Mouse (Mus musculus) left cerebral cortex, adult 2 months (tissue): Measurements from ENCODE around the gene Poc1b. TPM values are rescaled to one million over a fixed set of nuclear protein-coding genes. Genes with fewer than 3 reads are reported as not detected.

ENCODE experiments used
- DNase-seq, 2 experiments: peaks; one replicate each; pipeline ENCODE4 v3.0.0; 2021 to 2022; ENCODE audit warnings: low spot score in 2 of 2, mixed read lengths in 1 of 2; ENCODE audit errors: extremely low spot score in 1 of 2
- H3K27ac ChIP-seq: fragments of 200-600 bp; 2 replicates; pipeline ENCODE4 v1.8.1; 2022
- H3K4me3 ChIP-seq: fragments of 200-600 bp; 2 replicates; pipeline ENCODE4 v1.8.1; 2022
- CTCF ChIP-seq: fragments of 200-600 bp; IDR thresholded peaks from 2 replicates; pipeline ENCODE4 v1.8.1; 2022; ENCODE audit warnings: antibody characterized with exemption, mild to moderate bottlenecking, moderate library complexity
- intact Hi-C: fragments of 180-260 bp; cut with DNase I; formaldehyde crosslinking; loops from one replicate; pipeline ENCODE4 v1.15.1; 2025
- total RNA-seq, 2 experiments: library from RNA; stranded (reverse); gene quantifications; 2 replicates each; pipeline ENCODE4 v1.2.3; 2021

The Poc1b gene
- total RNA-seq, 2 experiments from 2014 or later = 5.8 to 8.4 TPM

DNA sequence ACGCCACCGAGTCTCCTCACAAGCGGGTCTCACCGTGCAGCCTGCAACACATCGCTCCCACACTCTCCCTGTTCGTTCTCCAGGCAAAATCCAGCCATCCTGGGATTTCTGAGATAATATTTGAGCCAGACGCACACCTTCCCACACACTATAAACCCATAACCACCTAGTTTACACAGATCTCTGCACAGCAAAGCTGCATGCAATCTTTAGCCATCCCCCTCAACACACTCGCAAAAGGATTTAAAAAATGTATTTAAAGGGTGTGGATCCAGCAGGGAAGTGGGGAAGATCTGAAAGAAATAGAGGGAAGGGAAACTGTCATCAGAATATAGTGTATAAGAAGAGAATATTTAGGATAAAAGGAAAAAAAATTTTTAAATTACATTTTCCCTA is 9.4 kb downstream of the Poc1b start:
- intact Hi-C loops = no loop called here
- TF ChIP-seq CTCF = no peak
- H3K27ac ChIP-seq = no peak overlapping the region
- DNase-seq = no peak
- H3K4me3 ChIP-seq = no peak overlapping the region

DNA sequence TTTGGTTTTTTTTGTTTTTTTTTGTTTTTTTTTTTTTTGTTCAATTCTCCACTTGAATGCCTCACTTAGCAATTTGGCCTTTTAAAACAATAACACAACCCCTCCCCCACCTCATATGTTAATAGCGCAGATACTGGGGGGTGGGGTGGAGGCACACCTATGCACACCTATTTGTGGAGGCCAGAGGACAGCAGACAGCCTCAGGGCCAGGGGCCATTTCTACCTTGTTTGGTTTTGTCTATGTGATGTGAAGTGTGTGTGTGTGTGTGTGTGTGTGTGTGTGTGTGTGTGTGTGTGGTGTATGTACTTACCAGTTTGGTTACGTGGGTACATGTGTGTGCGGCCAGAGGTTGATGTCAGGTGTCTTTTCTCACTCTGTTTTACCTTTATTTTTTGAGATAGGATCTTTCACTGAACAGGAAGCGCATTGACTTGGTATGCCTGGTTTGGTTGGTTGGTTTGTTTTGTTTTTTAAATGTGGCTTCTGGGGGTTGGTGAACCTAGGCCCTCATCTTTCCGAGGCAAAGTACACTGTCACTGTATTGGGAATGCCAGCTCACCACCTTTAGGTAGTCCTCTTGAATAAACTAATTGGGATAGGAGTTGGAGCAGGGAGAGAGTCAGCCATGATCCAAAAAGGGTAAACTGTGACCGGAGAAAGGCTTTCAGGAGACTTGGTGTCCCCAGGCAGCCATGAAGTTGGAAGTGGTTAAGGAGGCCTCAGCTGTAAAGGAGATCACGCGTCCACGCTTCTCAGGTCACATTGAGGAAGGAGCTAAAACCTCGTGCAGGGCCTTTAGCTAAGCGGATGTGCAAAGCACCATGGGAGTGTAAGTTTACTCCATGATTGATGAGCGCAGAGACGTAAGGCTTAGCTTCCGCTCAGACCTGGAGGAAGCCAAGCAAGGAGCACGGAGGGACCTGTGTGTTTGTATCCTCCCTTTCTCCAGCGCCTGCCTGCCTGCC is 10.1 kb downstream of the Poc1b start:
- intact Hi-C loops = no loop called here
- no peak for DNase-seq
- no peak for TF ChIP-seq CTCF
- Histone ChIP-seq H3K4me3 (no peak overlapping the region), H3K27ac (no peak overlapping the region)

DNA sequence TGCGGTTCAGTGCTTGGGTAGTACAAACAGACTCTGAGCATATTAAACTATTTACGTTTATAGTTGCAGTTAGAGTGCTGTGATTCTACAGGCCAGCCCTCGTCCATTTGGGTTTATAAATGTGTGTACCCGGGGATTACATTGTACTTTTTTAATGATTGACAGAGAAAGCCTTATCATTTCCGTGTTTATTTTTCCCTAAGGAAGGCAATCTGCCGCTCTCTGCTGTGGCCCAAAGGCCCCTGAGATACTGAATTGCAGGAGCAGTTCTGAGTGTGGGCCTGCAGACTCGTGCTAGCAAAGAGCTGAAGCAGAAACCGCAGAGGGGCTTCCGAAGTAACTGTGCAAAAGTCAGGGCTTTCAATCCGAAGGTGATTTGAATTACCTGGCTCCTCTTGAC is 11.0 kb downstream of the Poc1b start:
- H3K4me3 ChIP-seq = no peak overlapping the region
- no peak for TF ChIP-seq CTCF
- H3K27ac ChIP-seq = no peak overlapping the region
- DNase-seq = no peak
- intact Hi-C loops = no loop called here

DNA sequence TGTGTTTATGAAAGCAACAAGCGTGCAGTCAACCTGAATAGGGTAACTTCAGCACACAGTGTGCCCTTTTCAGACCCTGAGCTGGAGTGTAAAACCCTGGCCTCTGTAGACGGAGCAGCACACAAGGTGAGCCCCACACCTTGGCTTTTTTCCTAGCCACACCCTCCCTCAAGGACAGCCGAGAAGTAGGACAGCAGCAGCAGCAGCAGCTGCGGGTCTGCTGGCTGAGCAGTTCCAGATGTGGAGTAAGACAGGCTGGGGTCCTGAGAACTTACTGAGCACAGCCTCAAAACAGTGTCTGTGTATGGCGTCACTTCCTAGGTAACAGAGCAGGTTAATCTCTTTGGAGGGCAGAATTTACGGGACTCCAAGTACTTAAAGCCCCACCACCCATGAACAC is 11.9 kb downstream of the Poc1b start:
- intact Hi-C loops = no loop called here
- no peak for DNase-seq
- no peak for TF ChIP-seq CTCF
- Histone ChIP-seq H3K4me3 (no peak overlapping the region), H3K27ac (no peak overlapping the region)

DNA sequence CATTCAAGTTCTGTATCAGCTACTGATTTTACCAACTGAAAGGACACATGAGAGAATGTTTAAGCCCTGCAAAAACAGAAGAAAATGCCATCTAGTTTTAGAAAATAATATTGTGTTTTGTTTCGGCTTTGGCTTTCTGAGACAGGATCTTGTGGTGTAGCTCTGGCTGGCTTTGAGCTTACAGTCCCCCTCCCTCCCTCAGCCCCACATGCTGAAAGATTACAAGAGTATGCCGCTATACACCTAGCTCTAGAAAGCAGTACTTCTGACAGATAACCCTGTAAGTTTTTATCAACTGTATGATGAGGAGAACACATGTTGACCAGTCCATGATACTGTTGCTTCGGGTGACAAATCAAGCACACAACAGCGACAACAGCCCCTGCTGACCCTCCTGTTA is 12.6 kb downstream of the Poc1b start:
- intact Hi-C loops = no loop called here
- H3K4me3 ChIP-seq = no peak overlapping the region
- TF ChIP-seq CTCF = no peak
- no peak for DNase-seq
- no peak overlapping the region for H3K27ac ChIP-seq

DNA sequence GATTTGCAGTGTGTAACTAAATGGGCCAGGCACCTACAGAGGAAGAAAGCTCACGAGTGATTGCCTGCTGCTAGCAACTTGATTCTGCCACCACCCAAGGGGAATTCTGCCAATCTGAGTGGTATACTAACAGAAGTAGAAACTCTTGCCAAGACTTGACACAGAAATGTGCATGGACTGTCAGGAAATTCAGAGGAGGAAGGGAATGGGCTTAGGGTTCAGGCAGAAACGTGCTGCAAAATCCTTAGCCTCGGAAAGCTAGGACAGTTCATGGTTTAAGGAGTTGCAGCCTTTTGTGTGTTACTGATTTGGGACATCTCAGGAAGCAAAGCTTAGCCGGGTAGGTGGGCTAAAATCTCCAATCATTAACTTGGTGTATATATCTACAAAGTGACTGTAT is 19.4 kb downstream of the Poc1b start, which contains the start of gene Phxr2:
Gene Phxr2 (minus strand): TSS at position 101 of the 400 bp plus-strand sequence.
- H3K4me3 ChIP-seq = no peak within 1 kb of the TSS
- intact Hi-C loops = no loop called here
- TF ChIP-seq CTCF = no peak
- DNase-seq = no peak
- H3K27ac ChIP-seq = no peak within 1 kb of the TSS

DNA sequence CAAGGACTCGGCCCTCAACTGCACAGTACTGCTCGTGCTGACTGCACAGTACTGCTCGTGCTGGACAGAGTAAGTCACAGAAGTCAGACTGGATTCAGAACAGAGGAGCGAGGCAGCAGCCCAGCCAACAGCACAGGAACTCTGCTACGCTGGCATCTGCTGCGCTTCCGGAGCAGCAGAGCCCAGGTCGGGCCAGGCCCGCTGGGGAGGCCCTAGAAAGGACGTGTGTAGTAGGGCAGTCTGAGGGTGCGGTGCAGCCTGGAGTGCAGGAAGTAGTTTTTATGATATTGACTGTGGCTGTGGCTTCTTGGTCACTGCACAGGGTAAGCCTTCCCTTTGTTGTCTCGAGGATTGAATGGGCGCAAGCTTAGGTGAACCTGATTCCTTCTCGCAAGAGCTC is 20.1 kb downstream of the Poc1b start:
- TF ChIP-seq CTCF = no peak
- Histone ChIP-seq H3K4me3 (no peak overlapping the region), H3K27ac (no peak overlapping the region)
- intact Hi-C loops = no loop called here
- DNase-seq = no peak

DNA sequence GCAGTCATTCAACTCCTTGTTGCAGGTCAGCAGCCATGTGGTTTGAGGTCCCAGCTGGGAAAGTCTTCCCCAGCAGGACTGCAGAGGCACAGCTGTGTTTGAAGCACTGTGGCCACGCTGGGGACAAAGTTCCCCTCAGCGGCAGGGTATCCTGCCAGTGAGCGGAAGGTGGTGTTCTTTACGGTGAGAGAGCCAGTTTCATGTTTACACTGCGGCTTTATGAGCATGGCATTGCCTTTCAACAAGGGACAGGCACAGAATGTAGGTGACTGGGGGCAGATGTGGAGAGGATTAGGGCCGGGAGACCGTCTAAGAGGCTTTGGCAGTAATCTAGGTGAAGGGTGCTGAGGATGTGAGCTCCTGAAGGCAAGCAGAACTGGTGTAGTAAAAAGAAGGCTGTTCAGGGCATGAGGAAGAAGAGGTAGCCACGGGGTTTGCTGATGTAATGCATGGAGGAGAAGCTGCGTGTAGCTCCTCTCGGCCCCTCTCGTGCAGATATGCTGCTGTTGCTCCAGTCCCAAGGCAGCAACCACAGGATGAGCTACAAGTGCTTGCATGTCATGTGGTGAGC is 20.9 kb downstream of the Poc1b start:
- intact Hi-C loops = no loop called here
- Histone ChIP-seq H3K4me3 (no peak overlapping the region), H3K27ac (no peak overlapping the region)
- no peak for TF ChIP-seq CTCF
- no peak for DNase-seq

DNA sequence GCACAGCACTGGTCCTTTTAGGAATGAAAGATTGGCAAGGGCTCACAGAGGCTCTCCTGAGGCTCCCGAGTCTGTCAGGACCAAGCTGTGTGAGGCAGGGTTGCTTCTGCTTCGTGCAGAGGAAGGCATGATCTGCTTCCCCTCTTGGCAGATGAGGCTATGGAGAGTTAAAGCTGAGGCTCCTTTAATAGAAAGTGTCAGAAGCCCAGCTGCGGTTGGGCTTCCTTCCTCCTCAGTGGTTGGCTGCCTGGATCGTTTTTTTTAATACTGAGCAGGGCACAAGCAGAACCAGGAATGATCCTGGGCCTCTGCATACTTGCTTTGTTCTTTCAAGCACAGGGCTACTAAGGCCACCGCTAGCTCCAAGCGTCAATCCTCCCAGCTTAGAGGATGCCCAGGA is 23.8 kb downstream of the Poc1b start:
- no peak for TF ChIP-seq CTCF
- Histone ChIP-seq H3K4me3 (no peak overlapping the region), H3K27ac (no peak overlapping the region)
- DNase-seq = no peak
- intact Hi-C loops = no loop called here

DNA sequence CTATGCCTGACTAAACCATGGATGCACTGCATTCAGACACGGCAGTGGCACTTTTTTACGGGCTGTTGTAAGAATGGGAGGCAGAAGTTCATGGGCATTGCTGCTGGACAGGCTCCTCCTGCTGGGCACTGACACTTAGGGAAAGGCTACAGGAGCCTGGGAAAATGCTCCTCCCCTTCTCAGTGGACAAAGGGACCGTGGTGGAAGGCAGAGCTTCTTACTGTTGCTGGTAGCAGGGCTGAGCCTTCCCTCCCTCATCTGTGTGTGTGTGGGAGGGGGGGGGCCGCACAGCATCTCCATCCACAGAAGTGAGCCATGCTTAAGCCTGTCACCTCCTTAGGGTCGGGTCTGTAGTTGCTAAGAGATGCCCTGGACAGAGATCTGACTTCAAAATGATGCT is 24.5 kb downstream of the Poc1b start:
- intact Hi-C loops = no loop called here
- no peak overlapping the region for H3K4me3 ChIP-seq
- peak overlapping the region; percentile 40; the same call in 1 of the 2 replicates for H3K27ac ChIP-seq
- TF ChIP-seq CTCF = no peak; the same call in 1 of the 2 replicates
- no peak for DNase-seq

DNA sequence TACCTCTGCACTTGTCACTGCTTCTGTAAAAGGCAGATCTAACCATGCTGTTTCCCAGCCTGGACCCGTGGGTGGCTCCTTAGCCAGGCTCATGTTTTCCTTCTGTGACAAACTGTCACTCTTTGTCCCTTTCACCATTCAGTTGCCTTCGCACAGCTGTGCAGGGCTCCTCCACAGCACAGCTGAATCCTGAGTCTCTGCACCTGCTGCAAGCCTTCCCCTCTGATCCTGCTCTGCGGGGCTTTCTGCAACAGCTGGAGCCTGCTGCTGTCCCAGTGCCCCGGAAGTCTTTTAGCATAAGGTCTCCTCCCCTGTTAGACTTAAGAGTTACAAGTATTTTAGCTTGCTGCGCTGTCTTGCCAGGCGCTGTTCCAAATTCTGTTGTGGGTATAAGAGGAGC is 25.4 kb downstream of the Poc1b start:
- no peak for TF ChIP-seq CTCF
- DNase-seq = no peak
- H3K27ac ChIP-seq = no peak overlapping the region
- intact Hi-C loops = no loop called here
- no peak overlapping the region for H3K4me3 ChIP-seq

DNA sequence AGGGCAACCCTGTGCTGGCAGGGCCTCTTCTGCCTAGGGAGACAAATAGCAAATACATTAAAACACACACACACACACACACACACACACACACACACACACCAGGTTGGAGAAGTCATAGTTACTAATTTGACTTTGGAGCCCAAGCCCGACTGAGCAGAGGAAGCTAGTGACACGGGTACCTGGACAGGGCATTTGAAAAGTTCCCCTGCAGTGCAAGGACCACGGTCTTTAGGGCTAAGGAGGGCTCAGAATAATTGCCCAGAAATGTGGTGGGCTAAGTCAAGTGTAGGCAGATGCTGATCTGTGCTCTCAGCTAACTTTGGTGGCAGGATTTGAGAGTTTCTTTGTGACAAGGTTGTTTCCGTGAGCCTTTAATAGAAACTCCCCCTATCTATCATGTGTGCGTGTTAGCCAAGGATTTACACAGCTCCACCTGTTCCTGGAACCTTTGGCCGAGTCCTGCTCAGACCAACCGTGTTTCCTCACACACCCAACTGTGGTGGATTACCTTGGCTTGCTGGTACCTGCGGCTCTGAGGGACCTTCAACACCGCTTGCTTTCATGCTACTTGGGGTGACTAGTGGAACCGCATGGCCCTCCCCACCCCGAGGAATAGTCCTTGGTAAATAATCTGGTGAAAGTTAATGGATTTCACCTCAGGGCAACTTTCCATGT is 25.9 kb downstream of the Poc1b start:
- Histone ChIP-seq H3K4me3 (no peak overlapping the region), H3K27ac (no peak overlapping the region)
- DNase-seq = no peak
- intact Hi-C loops = no loop called here
- no peak for TF ChIP-seq CTCF
